In the genomic region with DNA sequence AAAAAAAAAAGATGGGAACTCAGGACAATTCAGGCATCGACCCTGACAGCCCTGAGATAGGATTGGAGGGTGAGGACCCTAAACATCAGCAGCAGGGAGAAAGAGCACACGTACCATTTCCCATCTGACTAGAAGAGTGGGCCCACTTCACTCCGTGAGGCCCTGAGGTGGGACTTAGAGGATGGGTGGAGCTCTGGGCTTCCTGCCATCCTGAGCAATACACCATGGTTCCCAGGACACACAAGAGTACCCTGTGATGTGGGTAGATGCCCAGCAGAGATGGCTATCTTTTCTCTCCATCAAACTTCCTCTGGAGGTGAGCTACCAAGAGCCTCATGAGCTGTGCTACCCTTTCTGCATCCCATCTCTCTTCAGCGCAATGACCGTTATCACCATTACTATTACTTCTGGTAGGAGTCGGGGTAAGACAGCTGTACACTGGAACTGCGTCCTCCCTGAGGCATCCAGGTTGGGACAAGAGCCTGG, we compare ENCODE assay signal across 9 mouse cellular contexts. TPM values are rescaled to one million over a fixed set of nuclear protein-coding genes. Genes with fewer than 3 reads are reported as not detected.
DNase-seq lines count a peak whose midpoint lies in the region; ATAC-seq and TF ChIP-seq lines count a peak whose summit lies in the region.
"Had no signal": no experiment of that assay in that cellular context is flagged by ENCODE, and none has a peak within 500 bp of the region (broad histone marks: within the 10 kb centered on the region; RNA-seq: fewer than 3 reads in every experiment).

No protein-coding gene starts in this region.

- 25% methylated on average over 7 of the region's 7 CpGs for WGBS in forebrain, embryonic 12.5 days
- 28% methylated on average over 7 of the region's 7 CpGs for WGBS in limb, embryonic 12.5 days
- WGBS in stomach, embryonic 15.5 days, result 29% methylated on average over 7 of the region's 7 CpGs

- no peak for DNase-seq in left cerebral cortex, adult 2 months (ENCODE audit: extremely low spot score in 1 of 2, low spot score in 2 of 2)
- no peak for DNase-seq in left cerebral cortex, postnatal 4 days
- no peak for DNase-seq in urinary bladder, adult 2 months (ENCODE audit: low spot score)
- no peak for DNase-seq in lung, postnatal 25 days (ENCODE audit: low spot score)

- H3K4me2 ChIP-seq in forebrain, embryonic 12.5 days, result peak overlapping the region; percentile 92
- peak overlapping the region; percentile 77 for H3K4me2 ChIP-seq in limb, embryonic 12.5 days
- peak overlapping the region; percentile 53 for H3K4me2 ChIP-seq in stomach, embryonic 15.5 days

- H3K36me3 ChIP-seq in forebrain, embryonic 12.5 days (replicated peaks), result no peaks in the 10 kb centered on the region
- no peaks in the 10 kb centered on the region for H3K36me3 ChIP-seq in limb, embryonic 12.5 days
- no peaks in the 10 kb centered on the region for H3K36me3 ChIP-seq in stomach, embryonic 15.5 days

- peak overlapping the region; percentile 95 for H3K27ac ChIP-seq in left cerebral cortex, adult 2 months
- H3K27ac ChIP-seq in forebrain, embryonic 12.5 days, result no peak overlapping the region
- no peak overlapping the region for H3K27ac ChIP-seq in limb, embryonic 12.5 days
- no peak overlapping the region for H3K27ac ChIP-seq in stomach, embryonic 15.5 days

- peak overlapping the region; percentile 63; the same call in 1 of the 2 replicates for H3K9ac ChIP-seq in forebrain, embryonic 12.5 days
- H3K9ac ChIP-seq in limb, embryonic 12.5 days (replicated peaks), result peak overlapping the region; percentile 44; the same call in 1 of the 2 replicates
- no peak overlapping the region for H3K9ac ChIP-seq in stomach, embryonic 15.5 days

- intact Hi-C loops in left cerebral cortex, adult 2 months (cut with DNase I), result no loop called here
- intact Hi-C loops in left cerebral cortex, postnatal 4 days (cut with DNase I), result no loop called here

- H3K4me3 ChIP-seq in left cerebral cortex, adult 2 months, result peak overlapping the region; percentile 69
- peak overlapping the region; percentile 51 for H3K4me3 ChIP-seq in forebrain, embryonic 12.5 days (replicated peaks)
- H3K4me3 ChIP-seq in limb, embryonic 12.5 days (replicated peaks), result peak overlapping the region; percentile 47
- H3K4me3 ChIP-seq in stomach, embryonic 15.5 days (replicated peaks), result peak overlapping the region; percentile 30

- peaks cover 6% of the 10 kb centered on the region for H3K4me1 ChIP-seq in forebrain, embryonic 12.5 days
- peaks cover 8% of the 10 kb centered on the region; the same call in 1 of the 2 replicates for H3K4me1 ChIP-seq in limb, embryonic 12.5 days (replicated peaks)
- H3K4me1 ChIP-seq in stomach, embryonic 15.5 days, result peaks cover 6% of the 10 kb centered on the region

- H3K9me3 ChIP-seq in forebrain, embryonic 12.5 days, result no peaks in the 10 kb centered on the region
- 0 out of 2 replicates have a peak, but pooled peaks cover 3% of the 10 kb centered on the region for H3K9me3 ChIP-seq in limb, embryonic 12.5 days
- no peaks in the 10 kb centered on the region for H3K9me3 ChIP-seq in stomach, embryonic 15.5 days

- TF ChIP-seq CTCF in left cerebral cortex, adult 2 months (IDR thresholded peaks at IDR 0.05), result no peak

- 0 out of 2 replicates have a peak, but pooled peaks have one; percentile 20 for ATAC-seq in forebrain, embryonic 12.5 days (ENCODE audit: low FRiP score)
- ATAC-seq in limb, embryonic 12.5 days (ENCODE audit: insufficient number of reproducible peaks, insufficient read depth, low FRiP score, low TSS enrichment, low read depth), result no peak
- ATAC-seq in stomach, embryonic 15.5 days (ENCODE audit: insufficient read depth, low FRiP score, low read depth), result no peak
- ATAC-seq: Patski had no signal

- peaks cover 34% of the 10 kb centered on the region for H3K27me3 ChIP-seq in forebrain, embryonic 12.5 days
- peaks cover 65% of the 10 kb centered on the region for H3K27me3 ChIP-seq in limb, embryonic 12.5 days
- H3K27me3 ChIP-seq in stomach, embryonic 15.5 days (replicated peaks), result peaks cover 33% of the 10 kb centered on the region

RNA-seq across cellular contexts. Expression of a gene that starts 13.8 kb away (rescaled TPM):
- 100 to 1,000 TPM; 127 to 142 TPM for total RNA-seq in left cerebral cortex, adult 2 months (2021)
- 10 to 100 TPM; 62.7 to 81.2 TPM for total RNA-seq in left cerebral cortex, postnatal 4 days (2021)
- 1.6 and 2.0 TPM in 2 replicates for polyA plus RNA-seq in forebrain, embryonic 12.5 days (2016; fragmentation: Nextera tagmentation; extraction: Ambion mirVana)
- polyA plus RNA-seq in limb, embryonic 12.5 days (2016; fragmentation: Nextera tagmentation; extraction: Ambion mirVana), result 0.34 and 0.49 TPM in 2 replicates
- polyA plus RNA-seq in stomach, embryonic 15.5 days (2015; fragmentation: Nextera tagmentation; extraction: Ambion mirVana), result 0.39 and 0.62 TPM in 2 replicates
- polyA plus RNA-seq in urinary bladder, adult 2 months (2012; rRNA removed), result 6.7 and 7.4 TPM in 2 replicates

RNA-seq across cellular contexts. Expression of a gene that starts 30.2 kb away (rescaled TPM):
- total RNA-seq in left cerebral cortex, adult 2 months (2021), result not detected
- not detected for total RNA-seq in left cerebral cortex, postnatal 4 days (2021)
- polyA plus RNA-seq in forebrain, embryonic 12.5 days (2016; fragmentation: Nextera tagmentation; extraction: Ambion mirVana), result not detected in 2 replicates
- 0.16 TPM in 1 of 2 replicates, not detected in the other for polyA plus RNA-seq in limb, embryonic 12.5 days (2016; fragmentation: Nextera tagmentation; extraction: Ambion mirVana)
- polyA plus RNA-seq in stomach, embryonic 15.5 days (2015; fragmentation: Nextera tagmentation; extraction: Ambion mirVana), result not detected in 2 replicates
- polyA plus RNA-seq in urinary bladder, adult 2 months (2012; rRNA removed), result 0.04 TPM in 1 of 2 replicates, not detected in the other
- total RNA-seq: layer of hippocampus, postnatal 10 days had no signal
- polyA plus RNA-seq: Patski had no signal

RNA-seq across cellular contexts. Expression of a gene that starts 54.3 kb away (rescaled TPM):
- total RNA-seq in left cerebral cortex, adult 2 months (2021), result not detected
- total RNA-seq in left cerebral cortex, postnatal 4 days (2021), result not detected
- not detected in 2 replicates for polyA plus RNA-seq in forebrain, embryonic 12.5 days (2016; fragmentation: Nextera tagmentation; extraction: Ambion mirVana)
- not detected in 2 replicates for polyA plus RNA-seq in limb, embryonic 12.5 days (2016; fragmentation: Nextera tagmentation; extraction: Ambion mirVana)
- not detected in 2 replicates for polyA plus RNA-seq in stomach, embryonic 15.5 days (2015; fragmentation: Nextera tagmentation; extraction: Ambion mirVana)
- not detected in 2 replicates for polyA plus RNA-seq in urinary bladder, adult 2 months (2012; rRNA removed)
- total RNA-seq: layer of hippocampus, postnatal 10 days had no signal
- polyA plus RNA-seq: Patski had no signal
